Mouse (Mus musculus) macrophage (primary cell): ENCODE measurements around the gene Pgghg. TPM values are rescaled to one million over a fixed set of nuclear protein-coding genes. Genes with fewer than 3 reads are reported as not detected.
"Not testable (repeated sequence)": the region's sequence is repeated elsewhere in the genome, so short reads cannot be mapped to it uniquely, and the experiment has no call there.

Experiments used
- H3K27ac ChIP-seq: fragments of 350-480 bp; formaldehyde crosslinking; 2 replicates; pipeline ENCODE4 v1.9.0; 2021
- H3K36me3 ChIP-seq: fragments of 350-480 bp; formaldehyde crosslinking; 2 replicates; pipeline ENCODE4 v1.9.0; 2021; ENCODE audit errors: inconsistent target
- H3K4me3 ChIP-seq: fragments of 350-480 bp; formaldehyde crosslinking; 2 replicates; pipeline ENCODE4 v1.9.0; 2021; ENCODE audit errors: inconsistent target
- H3K79me2 ChIP-seq: fragments of 350-480 bp; formaldehyde crosslinking; 2 replicates; pipeline ENCODE4 v1.9.0; 2021; ENCODE audit errors: inconsistent target
- WGBS: methylation state at CpG from one replicate; pipeline ENCODE4 v1.1.7; 2026; ENCODE audit warnings: inconsistent platforms; ENCODE audit not compliant: missing documents; 5-methylcytosine and 5-hydroxymethylcytosine counted together
- polyA plus RNA-seq: library from polyadenylated mRNA; stranded (reverse); fragments of 250-400 nt; gene quantifications from 3 replicates; pipeline ENCODE4 v1.2.4, GENCODE M21; 2018; ENCODE audit warnings: inconsistent platforms

The Pgghg gene
- polyA plus RNA-seq, 1 experiment from 2014 or later: 7.2 TPM

- H3K36me3 ChIP-seq: peaks cover 3% of the 10 kb centered on the region
- 0% methylated on average over 17 of the region's 17 CpGs for WGBS
- peaks cover 47% of the 10 kb centered on the region for H3K79me2 ChIP-seq
- H3K27ac ChIP-seq: peak overlapping the region; percentile 94
- peak overlapping the region; percentile 80 for H3K4me3 ChIP-seq
Observed at GRCm38 (mm10) chr7:140955342-140955741, 14.2 kb downstream of the Pgghg start.

GRCm38 (mm10) chr7:140955758-140956555, 14.8 kb downstream of the Pgghg start, which contains the start of the genes Gm45717 and Ifitm2:
Gene Gm45717, minus strand, starts transcription at chr7:140955937.
Gene Ifitm2, minus strand, starts transcription at chr7:140955987.
- peaks cover 40% of the 10 kb centered on the region for H3K79me2 ChIP-seq
- WGBS: 13% methylated on average over 11 of the region's 11 CpGs
- H3K27ac ChIP-seq: peak within 1 kb of the TSS; percentile 94
- no peaks in the 10 kb centered on the region for H3K36me3 ChIP-seq
- peak within 1 kb of the TSS; percentile 80 for H3K4me3 ChIP-seq

GRCm38 (mm10) chr7:140956556-140956869, 15.3 kb downstream of the Pgghg start:
- WGBS: 49% methylated on average over 6 of the region's 6 CpGs
- Histone ChIP-seq H3K36me3 (no peaks in the 10 kb centered on the region), H3K27ac (peak overlapping the region; percentile 94), H3K4me3 (no peak overlapping the region), H3K79me2 (peaks cover 35% of the 10 kb centered on the region)

GRCm38 (mm10) chr7:140959181-140959901, 18.1 kb downstream of the Pgghg start:
- WGBS: 15% methylated on average over 9 of the region's 9 CpGs
- no peak overlapping the region for H3K4me3 ChIP-seq
- H3K79me2 ChIP-seq: peaks cover 17% of the 10 kb centered on the region
- H3K27ac ChIP-seq: no peak overlapping the region
- no peaks in the 10 kb centered on the region for H3K36me3 ChIP-seq

GRCm38 (mm10) chr7:140960026-140960425, 18.8 kb downstream of the Pgghg start:
- WGBS: 88% methylated on average over 5 of the region's 5 CpGs
- Histone ChIP-seq H3K36me3 (no peaks in the 10 kb centered on the region), H3K27ac (no peak overlapping the region), H3K4me3 (no peak overlapping the region), H3K79me2 (peaks cover 10% of the 10 kb centered on the region)

- no peak overlapping the region for H3K4me3 ChIP-seq
- no peaks in the 10 kb centered on the region for H3K79me2 ChIP-seq
- H3K36me3 ChIP-seq: no peaks in the 10 kb centered on the region
- no peak overlapping the region for H3K27ac ChIP-seq
- 94% methylated on average over 2 of the region's 2 CpGs for WGBS
Observed at GRCm38 (mm10) chr7:140961416-140961815, 20.2 kb downstream of the Pgghg start.

GRCm38 (mm10) chr7:140962733-140963132, 21.5 kb downstream of the Pgghg start:
- Histone ChIP-seq H3K4me3 (no peak overlapping the region), H3K79me2 (no peaks in the 10 kb centered on the region), H3K27ac (no peak overlapping the region), H3K36me3 (no peaks in the 10 kb centered on the region)
- 95% methylated on average over 2 of the region's 2 CpGs for WGBS

GRCm38 (mm10) chr7:140966921-140967320, 25.7 kb downstream of the Pgghg start, which contains the start of gene Ifitm1:
Gene Ifitm1, plus strand, starts transcription at chr7:140967221.
- no peak within 1 kb of the TSS for H3K4me3 ChIP-seq
- H3K27ac ChIP-seq: no peak within 1 kb of the TSS
- H3K36me3 ChIP-seq: no peaks in the 10 kb centered on the region
- no peaks in the 10 kb centered on the region for H3K79me2 ChIP-seq
- 87% methylated on average over 4 of the region's 4 CpGs for WGBS

- no peak overlapping the region for H3K4me3 ChIP-seq
- no peaks in the 10 kb centered on the region for H3K36me3 ChIP-seq
- no peak overlapping the region for H3K27ac ChIP-seq
- no peaks in the 10 kb centered on the region for H3K79me2 ChIP-seq
- 28% methylated on average over 11 of the region's 14 CpGs for WGBS
Observed at GRCm38 (mm10) chr7:140967862-140968591, 26.8 kb downstream of the Pgghg start.

- H3K27ac ChIP-seq, H3K36me3 ChIP-seq, H3K79me2 ChIP-seq, H3K4me3 ChIP-seq: not testable (repeated sequence)
- WGBS: 54% methylated on average over 3 of the region's 3 CpGs
Observed at GRCm38 (mm10) chr7:140968710-140969109, 27.5 kb downstream of the Pgghg start.

GRCm38 (mm10) chr7:140970931-140971330, 29.7 kb downstream of the Pgghg start:
- Histone ChIP-seq H3K79me2 (no peaks in the 10 kb centered on the region), H3K36me3 (no peaks in the 10 kb centered on the region), H3K4me3 (no peak overlapping the region), H3K27ac (no peak overlapping the region)
- 52% methylated on average over 7 of the region's 7 CpGs for WGBS

GRCm38 (mm10) chr7:140971479-140972171, 30.4 kb downstream of the Pgghg start:
- Histone ChIP-seq H3K79me2 (no peaks in the 10 kb centered on the region), H3K36me3 (no peaks in the 10 kb centered on the region), H3K27ac (no peak overlapping the region), H3K4me3 (no peak overlapping the region)
- 95% methylated on average over 8 of the region's 8 CpGs for WGBS

- no peak overlapping the region for H3K27ac ChIP-seq
- no peaks in the 10 kb centered on the region for H3K79me2 ChIP-seq
- 72% methylated on average over 14 of the region's 14 CpGs for WGBS
- H3K4me3 ChIP-seq: no peak overlapping the region
- H3K36me3 ChIP-seq: no peaks in the 10 kb centered on the region
Observed at GRCm38 (mm10) chr7:140973396-140974165, 32.4 kb downstream of the Pgghg start.

GRCm38 (mm10) chr7:140974940-140975339, 33.7 kb downstream of the Pgghg start:
- 45% methylated on average over 9 of the region's 9 CpGs for WGBS
- no peak overlapping the region for H3K4me3 ChIP-seq
- H3K36me3 ChIP-seq: no peaks in the 10 kb centered on the region
- no peak overlapping the region for H3K27ac ChIP-seq
- no peaks in the 10 kb centered on the region for H3K79me2 ChIP-seq
